Mouse (Mus musculus) lung, adult 2 months (tissue): ENCODE data around the gene Adipor2.

ENCODE experiments used
- CTCF ChIP-seq: fragments of 200-500 bp; IDR thresholded peaks from 2 replicates; pipeline ENCODE4 v1.5.1; 2011; ENCODE audit warnings: mild to moderate bottlenecking, low read length, control low read depth; ENCODE audit not compliant: insufficient read depth
- POLR2A ChIP-seq: fragments of 200-500 bp; IDR thresholded peaks from 2 replicates; pipeline ENCODE4 v1.6.1; 2011; ENCODE audit warnings: low read depth, mild to moderate bottlenecking, control low read depth, low read length, borderline replicate concordance; ENCODE audit errors: extremely low read depth

DNA sequence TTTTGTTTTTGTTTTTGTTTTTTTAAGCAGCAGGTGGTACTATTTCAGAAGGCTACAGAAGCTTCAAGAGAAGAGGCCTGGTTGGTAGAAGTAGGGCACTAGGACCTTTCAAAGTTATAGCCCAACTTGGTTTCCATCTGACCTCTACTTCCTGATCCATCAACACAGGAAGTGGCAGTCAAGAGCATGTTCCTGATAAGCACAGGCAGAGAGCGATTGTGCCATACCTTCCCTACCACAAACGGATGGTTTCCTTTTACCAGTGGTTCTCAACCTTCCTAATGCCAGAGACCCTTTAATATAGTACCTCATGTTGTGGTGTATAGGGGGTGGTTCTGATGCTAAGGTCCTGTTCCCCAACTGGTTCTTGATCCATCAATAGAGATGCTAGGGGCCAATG lies 39.9 kb downstream of the Adipor2 start:
- TF ChIP-seq CTCF (no peak), POLR2A (no peak)
